Mouse (Mus musculus) limb, embryonic 11.5 days (tissue): Measurements from ENCODE around the gene Gm10563. TPM values are rescaled to one million over a fixed set of nuclear protein-coding genes. Genes with fewer than 3 reads are reported as not detected.

Experiments
- ATAC-seq: fragments of 200-750 bp; cut with Nextera tagmentation; 2 replicates; pipeline ENCODE4 v1.8.0; 2017; ENCODE audit warnings: low read depth; ENCODE audit not compliant: insufficient number of reproducible peaks, low FRiP score, low TSS enrichment
- DNase-seq: peaks from one replicate; pipeline ENCODE4 v3.0.0-alpha.2; 2015; ENCODE audit warnings: low spot score
- H3K27ac ChIP-seq: fragments of 300-500 bp; sonication (generic); replicated peaks from 2 replicates; pipeline ENCODE4 v1.5.1; 2014; ENCODE audit warnings: low read depth, mild to moderate bottlenecking, low read length
- H3K27me3 ChIP-seq: fragments of 300-500 bp; sonication (generic); 2 replicates; pipeline ENCODE4 v1.6.1; 2014; ENCODE audit warnings: mild to moderate bottlenecking, low read length, mixed read lengths; ENCODE audit not compliant: control insufficient read depth, insufficient read depth
- H3K36me3 ChIP-seq: fragments of 300-500 bp; sonication (generic); 2 replicates; pipeline ENCODE4 v1.6.1; 2014; ENCODE audit warnings: mild to moderate bottlenecking, low read length, moderate library complexity, mixed read lengths; ENCODE audit not compliant: control insufficient read depth, insufficient read depth
- H3K4me1 ChIP-seq: fragments of 300-500 bp; sonication (generic); 2 replicates; pipeline ENCODE4 v1.6.1; 2014; ENCODE audit warnings: low read length, mixed read lengths; ENCODE audit not compliant: control insufficient read depth, insufficient read depth
- H3K4me2 ChIP-seq: fragments of 300-500 bp; sonication (generic); 2 replicates; pipeline ENCODE4 v1.6.1; 2014; ENCODE audit warnings: low read depth, mild to moderate bottlenecking, moderate library complexity; ENCODE audit not compliant: severe bottlenecking
- H3K4me3 ChIP-seq: fragments of 300-500 bp; sonication (generic); 2 replicates; pipeline ENCODE4 v1.5.1; 2014; ENCODE audit warnings: low read depth, low read length
- H3K9ac ChIP-seq: fragments of 300-500 bp; sonication (generic); 2 replicates; pipeline ENCODE4 v1.6.1; 2014; ENCODE audit warnings: mild to moderate bottlenecking, low read length
- H3K9me3 ChIP-seq: fragments of 300-500 bp; sonication (generic); 2 replicates; pipeline ENCODE4 v1.6.1; 2016; ENCODE audit warnings: low read length; ENCODE audit not compliant: control insufficient read depth
- WGBS: fragments of 180-500 bp; shearing (Covaris S2); extraction: QIAGEN DNeasy Blood & Tissue Kit; methylation state at CpG from one replicate; pipeline ENCODE4 v1.1.7; 2014; 5-methylcytosine and 5-hydroxymethylcytosine counted together
- polyA plus RNA-seq: library from polyadenylated mRNA; unstranded; fragments of >200 nt; fragmentation: Nextera tagmentation; extraction: Ambion mirVana; gene quantifications from 2 replicates; pipeline ENCODE4 v1.2.1, GENCODE M21; 2014

The Gm10563 gene
- polyA plus RNA-seq, 1 experiment from 2014 or later: not detected

DNA sequence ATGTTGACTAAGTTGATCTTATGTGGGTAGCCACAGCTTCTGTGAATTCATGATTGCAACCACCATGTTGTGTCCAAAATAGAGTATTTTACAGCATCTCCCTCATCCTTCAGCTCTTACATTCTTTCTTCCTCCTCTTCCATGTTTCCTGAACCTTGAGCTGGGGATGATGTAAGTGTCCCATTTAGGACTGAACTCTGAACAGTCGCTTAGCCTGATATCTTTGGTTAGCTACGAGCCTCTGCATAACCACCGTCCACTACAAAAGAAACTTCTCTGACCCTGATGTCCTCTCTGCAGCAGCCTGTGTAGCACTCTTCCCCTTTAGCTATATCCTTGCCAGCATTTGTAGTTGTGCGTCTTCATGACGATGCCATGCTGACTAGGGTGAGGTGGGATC lies 513 bp upstream of the Gm10563 start:
- Histone ChIP-seq H3K4me1 (no peaks in the 10 kb centered on the region), H3K4me3 (no peak overlapping the region), H3K36me3 (peaks cover 47% of the 10 kb centered on the region), H3K4me2 (no peak overlapping the region), H3K9me3 (no peaks in the 10 kb centered on the region), H3K27ac (no peak overlapping the region), H3K9ac (no peak overlapping the region), H3K27me3 (no peaks in the 10 kb centered on the region)
- DNase-seq (no peak), ATAC-seq (no peak)
- 94% methylated on average over 5 of the region's 5 CpGs for WGBS

DNA sequence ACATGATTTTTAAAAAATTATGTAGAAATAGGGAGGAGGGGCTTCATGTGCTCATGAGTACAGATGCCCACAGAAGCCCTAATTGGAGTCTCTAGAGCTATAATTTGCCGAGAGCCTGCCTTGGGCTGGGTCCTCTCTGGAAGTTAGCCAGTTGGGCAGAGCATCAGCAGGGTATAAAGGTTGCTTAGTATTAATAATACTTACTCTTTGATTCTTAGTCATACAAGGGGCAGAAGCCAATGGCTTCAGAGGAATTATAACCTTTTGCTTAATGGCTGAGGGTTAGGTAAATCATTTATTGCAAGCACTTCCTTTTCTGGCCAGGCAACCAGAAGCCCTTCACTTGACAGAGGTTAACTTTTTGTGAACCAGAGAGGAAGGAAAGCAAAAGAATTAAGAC lies 1.7 kb downstream of the Gm10563 start:
- WGBS: 91% methylated on average over 1 of the region's 1 CpGs
- H3K4me1 ChIP-seq: no peaks in the 10 kb centered on the region
- H3K9ac ChIP-seq: no peak overlapping the region
- no peak overlapping the region for H3K27ac ChIP-seq
- H3K4me2 ChIP-seq: no peak overlapping the region
- H3K9me3 ChIP-seq: no peaks in the 10 kb centered on the region
- peaks cover 44% of the 10 kb centered on the region for H3K36me3 ChIP-seq
- H3K4me3 ChIP-seq: no peak overlapping the region
- no peak for ATAC-seq
- H3K27me3 ChIP-seq: no peaks in the 10 kb centered on the region
- DNase-seq: no peak

DNA sequence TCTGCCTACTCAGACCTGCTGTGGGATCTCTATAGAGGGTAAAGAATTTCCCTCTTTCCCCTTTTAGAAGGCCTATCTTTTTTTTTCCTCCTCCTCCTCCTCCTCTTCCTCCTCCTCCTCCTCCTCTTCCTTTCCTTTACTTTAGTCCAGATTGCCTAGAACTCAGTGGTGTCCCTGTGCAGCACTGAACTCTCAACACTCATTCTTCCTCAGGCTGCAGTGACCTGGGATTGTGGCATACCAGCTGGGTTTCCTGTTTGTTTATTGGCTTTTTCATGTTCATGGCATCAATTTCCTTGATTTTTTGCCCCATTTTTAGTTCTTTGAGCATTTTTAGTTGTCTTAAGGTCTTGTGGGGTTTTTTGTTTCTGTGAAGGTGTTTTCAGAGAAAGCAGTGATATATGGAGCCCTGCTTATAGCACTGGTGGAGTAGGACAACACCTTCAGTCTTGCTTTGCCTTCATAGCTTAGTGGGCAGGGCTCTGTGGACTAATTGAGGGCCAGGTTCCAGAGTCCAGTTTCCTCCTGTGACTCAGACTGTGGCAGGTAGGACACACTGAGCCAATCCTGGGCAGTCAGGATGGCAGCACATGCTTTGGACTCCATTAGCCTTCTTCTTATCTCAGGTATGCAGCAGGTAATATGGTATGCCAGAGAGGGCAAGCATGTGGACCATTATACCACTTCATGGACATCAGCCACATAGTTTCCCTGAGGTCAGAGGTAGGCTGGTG lies 9.3 kb downstream of the Gm10563 start:
- no peak for DNase-seq
- no peak for ATAC-seq
- H3K4me1 ChIP-seq: no peaks in the 10 kb centered on the region
- no peak overlapping the region for H3K4me3 ChIP-seq
- H3K36me3 ChIP-seq: peaks cover 34% of the 10 kb centered on the region
- no peak overlapping the region for H3K9ac ChIP-seq
- no peaks in the 10 kb centered on the region for H3K9me3 ChIP-seq
- H3K4me2 ChIP-seq: no peak overlapping the region
- H3K27ac ChIP-seq: no peak overlapping the region
- no peaks in the 10 kb centered on the region for H3K27me3 ChIP-seq

DNA sequence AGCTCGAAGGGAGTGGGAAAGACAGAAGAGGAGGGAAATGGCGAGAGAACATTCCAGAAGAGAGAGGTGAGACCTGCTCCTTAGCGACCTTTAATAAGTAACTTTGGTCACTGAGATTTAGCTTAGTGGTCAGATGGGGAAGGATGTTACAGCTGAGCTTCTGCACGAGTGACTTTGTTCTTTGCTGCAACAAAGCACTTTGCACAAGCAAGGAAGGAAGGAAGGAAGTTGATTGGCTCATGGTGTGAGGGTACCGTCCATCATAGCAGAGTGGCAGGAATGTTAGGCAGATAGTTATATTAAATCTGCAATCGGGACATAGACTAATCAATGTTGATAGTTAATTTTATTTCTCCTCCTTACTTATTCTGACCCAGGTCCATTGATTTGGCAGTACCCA lies 14.9 kb downstream of the Gm10563 start:
- no peak for DNase-seq
- Histone ChIP-seq H3K4me1 (no peaks in the 10 kb centered on the region), H3K27me3 (no peaks in the 10 kb centered on the region), H3K9me3 (no peaks in the 10 kb centered on the region), H3K4me3 (no peak overlapping the region), H3K9ac (no peak overlapping the region), H3K36me3 (peaks cover 28% of the 10 kb centered on the region), H3K4me2 (no peak overlapping the region), H3K27ac (no peak overlapping the region)
- ATAC-seq: no peak
- WGBS: 89% methylated on average over 6 of the region's 6 CpGs

DNA sequence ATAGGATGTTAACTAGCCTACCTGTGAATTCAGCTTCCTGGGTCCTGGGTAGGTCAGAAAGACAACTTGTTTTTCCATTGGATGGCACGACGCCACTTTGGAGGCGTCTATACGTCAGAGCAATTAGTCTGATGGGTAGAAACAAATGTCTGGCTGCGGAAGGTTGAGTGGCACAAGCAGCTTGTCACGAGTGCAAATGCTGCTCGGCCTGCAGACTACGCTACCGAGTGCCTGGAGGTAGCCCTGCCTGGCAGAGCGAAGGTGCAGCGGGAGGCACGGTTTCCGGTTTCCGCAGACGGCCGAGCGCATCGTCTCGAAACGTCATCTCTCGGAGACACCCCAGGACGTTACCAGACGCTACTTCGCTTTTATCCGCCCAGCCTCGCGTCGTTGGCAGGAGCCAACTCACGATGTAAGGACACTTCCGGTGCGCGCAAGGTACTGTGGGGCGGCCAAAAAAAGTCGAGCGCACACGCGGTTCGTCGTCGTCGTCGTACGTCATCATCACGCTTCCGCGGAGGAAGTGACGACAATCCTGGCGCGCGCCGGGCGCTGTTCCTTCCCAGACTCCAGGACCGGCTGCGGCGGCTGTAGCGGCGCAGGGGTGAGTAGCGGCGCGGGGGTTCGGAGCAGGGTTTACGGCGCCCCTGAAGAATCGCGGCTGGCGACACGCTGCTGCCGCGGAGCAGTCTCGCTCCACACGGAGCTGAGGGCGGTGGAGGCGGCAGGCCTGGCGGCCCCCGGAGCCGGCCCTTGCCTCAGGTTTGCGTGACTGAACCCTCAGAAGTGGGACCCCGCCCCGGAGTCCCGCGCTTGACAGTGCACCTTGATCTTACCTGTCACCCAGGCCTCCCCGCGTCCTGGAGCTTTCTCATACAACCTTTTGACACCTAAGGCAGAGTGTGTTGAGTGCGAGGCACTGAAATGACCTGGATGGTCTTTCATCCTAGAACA lies 20.6 kb downstream of the Gm10563 start, which contains the start of gene Cdk11b:
Gene Cdk11b, plus strand, starts transcription at position 517 of the 954 bp plus-strand sequence.
- DNase-seq: peak; percentile 96
- peaks cover 6% of the 10 kb centered on the region; the same call in 1 of the 2 replicates for H3K36me3 ChIP-seq

DNA sequence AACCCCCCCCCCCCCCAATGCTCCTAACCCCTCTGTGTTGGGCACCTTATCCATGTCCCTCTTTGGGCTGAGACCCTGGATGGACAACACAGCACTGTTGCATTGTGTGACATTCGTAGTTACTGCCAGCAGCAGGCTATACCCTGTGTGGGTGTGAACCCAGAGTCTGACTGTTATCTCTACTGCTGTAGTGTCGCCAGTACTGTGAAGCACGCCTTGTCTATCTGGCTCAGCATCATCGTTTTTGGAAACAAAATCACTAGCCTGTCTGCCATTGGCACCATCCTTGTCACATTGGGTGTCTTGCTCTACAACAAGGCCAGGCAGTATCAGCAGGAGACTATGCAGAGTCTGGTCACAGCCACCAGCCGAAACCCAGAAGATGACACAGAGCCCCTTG lies 26.9 kb downstream of the Gm10563 start:
- H3K27ac ChIP-seq: no peak overlapping the region
- no peak overlapping the region for H3K9ac ChIP-seq
- 92% methylated on average over 5 of the region's 5 CpGs for WGBS
- H3K9me3 ChIP-seq: no peaks in the 10 kb centered on the region
- peaks cover 8% of the 10 kb centered on the region for H3K36me3 ChIP-seq
- H3K4me1 ChIP-seq: no peaks in the 10 kb centered on the region
- DNase-seq (no peak), ATAC-seq (no peak)
- no peaks in the 10 kb centered on the region for H3K27me3 ChIP-seq
- H3K4me3 ChIP-seq: no peak overlapping the region
- no peak overlapping the region for H3K4me2 ChIP-seq

More for the DNA sequence above, 20.6 kb downstream of the Gm10563 start, which contains the start of gene Cdk11b:
- H3K27ac ChIP-seq: peak within 1 kb of the TSS; percentile 59; the same call in 1 of the 2 replicates
- 0 out of 2 replicates have a peak, but pooled peaks cover 3% of the 10 kb centered on the region for H3K4me1 ChIP-seq
- peak; percentile 98 for ATAC-seq
- under 1% methylated on average over 84 of the region's 84 CpGs for WGBS
- peak within 1 kb of the TSS; percentile 77 for H3K9ac ChIP-seq
- peak within 1 kb of the TSS; percentile 60 for H3K4me2 ChIP-seq
- H3K27me3 ChIP-seq: no peaks in the 10 kb centered on the region
- H3K4me3 ChIP-seq: peak within 1 kb of the TSS; percentile 91
- no peaks in the 10 kb centered on the region for H3K9me3 ChIP-seq

DNA sequence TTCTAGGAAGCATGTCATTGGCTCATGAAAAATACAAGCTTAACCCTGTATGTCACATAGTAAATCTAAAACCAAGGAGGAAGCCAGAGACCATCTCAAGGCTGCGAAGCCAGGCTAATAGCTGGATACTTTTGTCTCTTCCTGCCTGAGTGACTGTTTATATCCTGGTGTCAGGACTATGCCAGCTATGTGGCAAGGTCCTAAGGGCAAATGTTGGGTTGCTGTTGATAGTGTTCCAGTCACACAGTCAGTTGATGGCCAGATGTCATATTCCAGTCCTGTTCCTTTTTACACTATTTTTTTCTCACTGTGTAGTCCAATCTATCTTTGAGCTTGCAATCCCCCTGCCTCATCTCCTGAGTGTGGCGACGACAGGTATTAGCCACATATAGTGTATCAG lies 31.9 kb downstream of the Gm10563 start:
- no peaks in the 10 kb centered on the region for H3K9me3 ChIP-seq
- no peak overlapping the region for H3K4me3 ChIP-seq
- WGBS: 98% methylated on average over 3 of the region's 3 CpGs
- H3K9ac ChIP-seq: no peak overlapping the region
- no peak overlapping the region for H3K4me2 ChIP-seq
- no peak overlapping the region for H3K27ac ChIP-seq
- H3K4me1 ChIP-seq: no peaks in the 10 kb centered on the region
- no peak for DNase-seq
- peaks cover 14% of the 10 kb centered on the region for H3K36me3 ChIP-seq
- no peak for ATAC-seq
- no peaks in the 10 kb centered on the region for H3K27me3 ChIP-seq

DNA sequence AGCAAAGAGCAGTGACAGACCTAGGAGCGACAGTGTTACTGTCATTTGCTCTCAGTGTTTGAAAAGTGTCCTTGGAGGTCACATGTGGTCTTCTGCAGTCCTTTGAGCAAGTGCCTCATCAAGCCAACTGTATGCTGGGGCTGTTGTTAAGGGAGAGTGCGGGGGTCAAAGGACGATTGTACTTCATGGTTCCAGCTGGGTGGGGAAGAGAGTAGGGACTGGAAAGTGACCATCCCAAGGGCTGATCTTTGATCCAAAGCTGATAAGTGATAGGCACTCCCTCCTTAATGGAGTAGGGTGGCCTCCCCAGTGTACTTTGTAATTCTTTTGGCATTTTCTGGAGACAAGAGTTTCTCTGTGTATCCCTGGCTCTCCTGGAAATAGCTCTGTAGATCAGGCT lies 33.3 kb downstream of the Gm10563 start:
- Histone ChIP-seq H3K4me3 (no peak overlapping the region), H3K27ac (no peak overlapping the region), H3K4me2 (no peak overlapping the region), H3K27me3 (no peaks in the 10 kb centered on the region), H3K4me1 (no peaks in the 10 kb centered on the region), H3K9ac (no peak overlapping the region), H3K9me3 (no peaks in the 10 kb centered on the region), H3K36me3 (peaks cover 14% of the 10 kb centered on the region)
- ATAC-seq: no peak
- 92% methylated on average over 3 of the region's 3 CpGs for WGBS
- DNase-seq: no peak
